Mouse (Mus musculus): Measurements from ENCODE around the gene Chchd2. TPM values are rescaled to one million over a fixed set of nuclear protein-coding genes. Genes with fewer than 3 reads are reported as not detected.

Gene Chchd2
- total RNA-seq, 2 experiments from 2014 or later: 560 to 586 TPM

DNA sequence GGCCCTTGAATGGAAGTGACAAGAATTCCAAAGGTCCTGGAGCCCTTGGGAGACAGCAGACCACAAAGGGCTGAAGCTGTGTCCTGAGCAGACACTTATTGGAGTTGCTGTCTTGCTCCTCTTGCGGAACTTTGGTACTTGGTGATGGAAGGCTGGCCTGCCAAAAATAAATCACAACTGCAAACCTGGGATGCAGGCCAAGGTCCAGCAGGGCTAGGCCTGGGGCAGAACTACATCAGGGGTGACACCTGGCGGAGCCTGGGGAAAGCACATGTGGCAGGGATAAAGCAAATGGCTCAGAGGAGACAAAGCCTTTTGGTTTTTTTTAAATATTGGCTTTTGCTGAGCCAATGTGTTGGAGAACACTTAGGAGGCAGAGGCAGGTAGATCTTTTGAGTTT is 8.3 kb downstream of the Chchd2 start:
- DNase-seq: peak; percentile 80

DNA sequence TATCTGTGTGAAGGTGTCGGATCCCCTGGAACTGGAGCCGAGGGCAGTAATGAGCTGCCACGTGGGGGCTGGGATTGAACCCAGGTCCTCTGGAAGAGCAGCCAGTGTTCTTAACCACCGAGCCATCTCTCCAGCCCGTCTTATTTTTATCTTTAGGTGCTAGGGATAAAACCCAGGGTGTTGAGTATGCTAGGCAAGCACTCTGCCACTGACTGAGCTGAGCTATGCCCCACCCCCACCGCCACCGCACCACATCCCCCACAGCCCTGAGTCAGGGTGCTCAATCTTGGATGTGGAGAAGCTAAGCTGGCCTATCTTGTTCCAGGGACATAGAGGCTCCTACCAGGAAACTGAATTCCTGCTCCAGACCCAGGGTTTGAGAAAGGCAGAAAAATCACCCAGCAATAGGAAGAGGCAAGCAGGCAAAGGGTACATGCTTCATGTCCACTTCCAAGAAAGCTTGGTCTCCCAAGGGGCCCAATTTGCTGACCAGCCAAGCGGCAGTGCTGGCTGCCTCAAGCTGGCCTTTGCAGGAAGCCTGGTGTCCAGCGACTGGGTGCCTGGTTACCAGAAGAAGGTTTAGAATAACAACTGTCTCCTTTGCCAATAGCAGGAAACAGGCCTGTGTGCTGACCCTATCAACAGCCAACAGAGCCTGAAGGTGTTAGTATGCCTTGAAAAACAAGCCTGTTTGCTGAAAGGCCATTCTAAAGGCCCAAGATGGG is 9.4 kb downstream of the Chchd2 start:
- peak; percentile 79 for DNase-seq

DNA sequence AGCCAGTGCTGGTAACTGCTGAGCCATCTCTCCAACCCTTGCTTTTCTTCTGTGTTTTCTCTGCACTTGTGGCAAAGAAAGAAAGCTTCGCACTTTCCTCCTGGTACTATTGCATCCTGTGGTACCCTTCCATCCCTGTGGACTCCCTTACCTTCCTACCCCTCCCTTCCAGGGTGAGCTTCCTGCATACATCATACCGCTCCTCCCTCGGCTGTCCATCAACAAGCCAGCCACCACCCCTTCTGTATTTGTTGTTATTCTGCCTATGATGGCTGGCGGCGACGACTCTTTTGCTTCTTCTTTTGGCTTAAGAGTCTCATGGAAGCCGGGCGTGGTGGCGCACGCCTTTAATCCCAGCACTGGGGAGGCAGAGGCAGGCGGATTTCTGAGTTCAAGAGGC is 12.2 kb downstream of the Chchd2 start:
- DNase-seq: no peak

DNA sequence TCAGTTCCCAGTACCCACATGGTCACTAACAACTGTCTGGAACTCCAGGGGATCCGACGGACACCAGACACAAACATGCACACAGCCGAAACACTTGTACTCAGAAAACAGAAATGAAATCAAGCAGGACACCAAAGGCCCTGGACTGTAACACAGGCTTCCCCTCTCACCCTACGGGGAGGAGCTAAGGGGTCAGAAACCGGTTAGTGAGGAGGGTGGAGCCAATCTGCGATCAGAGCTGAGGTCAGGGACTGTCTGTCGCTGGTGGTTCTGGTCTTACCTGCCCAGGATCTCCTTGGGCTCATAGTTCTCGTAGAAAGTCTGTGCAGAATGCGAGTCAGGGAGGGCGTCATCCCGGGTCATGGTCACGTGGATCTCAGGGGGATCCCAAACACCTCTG is 13.3 kb downstream of the Chchd2 start:
- no peak for DNase-seq

DNA sequence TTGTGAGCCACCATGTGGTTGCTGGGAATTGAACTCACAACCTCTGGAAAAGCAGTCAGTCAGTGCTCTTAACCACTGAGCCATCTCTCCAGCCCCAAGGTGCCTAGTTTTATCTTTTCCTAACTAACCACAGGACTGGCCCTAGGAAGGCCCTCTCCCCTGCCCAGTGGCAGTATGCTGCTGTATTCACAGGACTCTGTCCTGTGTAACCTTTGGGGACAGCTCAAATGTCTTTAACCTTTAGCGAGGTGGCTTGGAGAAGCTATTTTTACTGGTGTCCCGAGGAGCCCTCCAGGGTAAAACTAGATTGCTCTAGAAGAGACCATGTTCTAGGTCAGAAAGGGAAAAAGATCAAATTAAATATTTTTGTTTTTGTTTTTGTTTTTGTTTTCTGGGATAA is 16.0 kb downstream of the Chchd2 start:
- peak; percentile 46 for DNase-seq

DNA sequence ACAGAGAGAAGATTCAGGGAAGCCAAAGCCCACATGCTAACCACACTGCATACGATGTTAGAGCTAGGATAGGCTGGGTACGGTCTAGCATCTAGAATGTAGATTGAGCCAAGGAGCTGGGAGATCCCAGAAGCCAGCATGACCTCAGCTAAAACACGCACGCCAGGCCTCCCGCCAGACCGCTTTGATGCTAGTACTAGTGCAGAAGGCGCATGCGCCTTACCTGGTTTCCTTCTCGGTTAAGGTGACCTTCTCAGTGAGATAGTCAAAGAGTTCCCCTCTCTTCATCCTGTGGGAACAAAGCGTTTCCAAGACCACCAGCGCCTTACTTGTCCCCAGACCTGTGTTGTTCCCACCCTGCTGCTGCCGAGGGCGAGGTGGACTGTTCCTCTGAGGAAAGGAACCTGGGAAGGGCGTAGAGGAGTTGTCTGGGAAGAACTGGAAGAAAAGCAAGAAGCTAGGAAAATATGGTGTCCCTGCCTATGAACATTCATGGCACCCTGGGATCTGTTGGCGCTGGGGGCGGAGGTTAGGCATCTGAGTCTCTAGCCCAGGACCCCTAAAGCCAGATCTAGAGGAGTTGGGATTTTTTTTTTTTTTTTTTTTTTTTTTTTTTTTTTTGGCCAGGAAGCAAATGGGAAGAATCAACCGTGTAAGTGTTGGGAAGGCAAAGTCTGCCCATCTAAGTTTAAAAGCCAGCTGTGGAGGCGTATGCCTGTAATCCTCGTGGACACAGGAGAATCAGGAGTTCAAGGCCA is 17.9 kb downstream of the Chchd2 start:
- DNase-seq: no peak

DNA sequence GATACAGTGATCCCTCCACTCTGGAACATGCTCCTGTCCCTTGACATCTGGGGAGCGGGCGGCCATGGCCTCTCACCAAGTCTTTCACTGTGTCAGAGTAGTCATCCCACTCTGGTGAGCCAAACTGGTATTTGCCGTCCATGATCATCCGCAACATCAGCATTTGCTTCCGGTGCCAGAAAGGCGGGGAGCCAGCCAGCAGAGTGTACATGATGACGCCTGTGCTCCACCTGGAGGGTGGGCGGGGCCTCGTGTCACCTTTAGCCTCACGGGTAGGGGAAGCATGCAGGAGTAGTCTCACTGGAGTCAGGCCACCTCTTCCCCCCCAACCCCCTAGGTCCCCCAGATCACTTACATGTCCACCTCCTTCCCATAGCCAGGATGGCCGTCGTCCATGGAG is 21.4 kb downstream of the Chchd2 start:
- DNase-seq: peak; percentile 35

DNA sequence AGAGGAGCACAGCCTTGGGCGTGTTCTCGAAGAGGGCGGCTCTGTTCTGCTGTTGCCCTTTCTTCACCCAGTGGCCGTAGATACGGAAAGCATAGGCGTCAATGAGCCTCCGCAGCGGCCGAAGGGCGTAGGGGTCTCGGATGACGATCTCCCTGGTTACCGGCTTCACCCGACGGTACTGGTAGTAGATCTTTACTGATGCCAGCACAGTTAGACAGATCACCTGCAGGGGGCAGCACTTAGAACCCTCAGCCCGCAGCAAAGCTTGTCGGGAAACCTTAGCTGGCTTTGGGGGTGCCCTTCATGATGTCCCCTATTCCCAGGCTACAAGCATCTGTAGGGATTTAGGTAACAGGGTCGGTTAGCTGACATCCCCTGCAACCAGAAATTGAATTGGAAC is 22.8 kb downstream of the Chchd2 start:
- peak; percentile 21 for DNase-seq

DNA sequence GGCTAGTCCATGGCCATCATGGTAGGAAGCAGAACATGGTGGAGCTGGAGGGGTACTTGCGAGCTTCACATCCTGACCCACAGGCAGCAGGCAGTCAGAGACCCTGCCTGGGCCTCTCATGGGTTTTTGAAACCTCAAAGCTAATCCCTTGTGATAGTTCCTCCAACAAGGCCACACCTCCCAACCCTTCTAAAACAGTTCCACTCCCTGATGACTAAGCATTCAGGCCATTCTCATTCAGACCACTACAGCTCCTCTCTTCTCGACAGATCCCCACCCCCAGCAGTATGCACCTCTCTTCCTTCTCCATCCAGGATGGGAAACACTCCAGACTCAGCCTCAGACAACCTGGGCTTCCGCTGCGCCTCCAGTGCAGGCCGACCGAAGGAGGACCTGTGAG is 24.9 kb downstream of the Chchd2 start:
- DNase-seq: no peak

DNA sequence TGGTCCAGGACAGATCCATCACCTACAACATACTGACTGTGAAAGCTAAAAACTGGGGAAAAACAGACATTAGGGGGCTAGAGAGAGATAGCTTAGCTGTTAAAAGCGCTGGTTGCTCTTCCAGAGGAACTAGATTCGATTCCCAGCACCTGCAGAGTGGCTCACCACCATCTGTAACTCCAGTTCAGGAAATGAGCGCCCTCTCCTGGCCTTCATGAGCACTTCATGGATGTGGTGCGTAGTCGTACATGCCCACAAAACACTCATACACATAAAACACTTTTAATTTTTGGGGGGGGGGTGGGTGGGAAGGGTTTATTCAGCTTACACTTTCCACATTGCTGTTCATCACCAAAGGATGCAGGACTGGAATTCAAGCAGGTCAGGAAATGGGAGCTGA is 30.9 kb downstream of the Chchd2 start:
- DNase-seq: no peak

DNA sequence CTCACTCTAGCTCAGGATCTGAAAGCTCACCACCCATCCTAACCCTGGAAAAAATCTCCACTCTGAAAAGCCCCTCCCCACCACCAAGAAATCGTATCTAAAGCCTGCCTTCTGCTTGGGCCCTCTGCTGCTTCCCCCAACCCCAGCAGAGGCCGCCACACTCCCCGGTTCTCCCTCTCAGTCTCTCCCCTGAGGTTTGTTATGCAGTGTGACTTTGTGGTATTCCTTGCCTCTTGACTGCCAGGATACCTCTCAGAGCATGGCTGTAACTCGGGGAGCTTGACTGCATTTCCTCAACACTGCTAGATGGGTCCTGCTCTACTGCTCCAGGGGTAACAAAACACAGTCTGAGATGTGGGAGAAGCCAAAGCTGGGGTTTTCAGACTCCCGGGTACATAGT is 32.1 kb downstream of the Chchd2 start:
- DNase-seq: no peak

DNA sequence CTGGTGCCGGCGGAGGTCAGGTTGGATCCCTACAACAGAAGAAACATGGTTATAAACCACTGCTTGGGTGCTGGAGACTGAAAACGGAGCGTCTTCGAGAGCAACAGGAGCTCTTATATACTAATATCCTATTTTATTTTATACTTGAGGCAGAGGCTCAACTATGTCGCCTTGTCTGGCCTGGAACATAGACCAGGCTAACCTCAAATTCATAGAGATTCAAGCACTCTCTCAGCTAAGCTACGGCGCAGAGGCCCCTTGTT is 39.8 kb downstream of the Chchd2 start:
- no peak for DNase-seq

DNA sequence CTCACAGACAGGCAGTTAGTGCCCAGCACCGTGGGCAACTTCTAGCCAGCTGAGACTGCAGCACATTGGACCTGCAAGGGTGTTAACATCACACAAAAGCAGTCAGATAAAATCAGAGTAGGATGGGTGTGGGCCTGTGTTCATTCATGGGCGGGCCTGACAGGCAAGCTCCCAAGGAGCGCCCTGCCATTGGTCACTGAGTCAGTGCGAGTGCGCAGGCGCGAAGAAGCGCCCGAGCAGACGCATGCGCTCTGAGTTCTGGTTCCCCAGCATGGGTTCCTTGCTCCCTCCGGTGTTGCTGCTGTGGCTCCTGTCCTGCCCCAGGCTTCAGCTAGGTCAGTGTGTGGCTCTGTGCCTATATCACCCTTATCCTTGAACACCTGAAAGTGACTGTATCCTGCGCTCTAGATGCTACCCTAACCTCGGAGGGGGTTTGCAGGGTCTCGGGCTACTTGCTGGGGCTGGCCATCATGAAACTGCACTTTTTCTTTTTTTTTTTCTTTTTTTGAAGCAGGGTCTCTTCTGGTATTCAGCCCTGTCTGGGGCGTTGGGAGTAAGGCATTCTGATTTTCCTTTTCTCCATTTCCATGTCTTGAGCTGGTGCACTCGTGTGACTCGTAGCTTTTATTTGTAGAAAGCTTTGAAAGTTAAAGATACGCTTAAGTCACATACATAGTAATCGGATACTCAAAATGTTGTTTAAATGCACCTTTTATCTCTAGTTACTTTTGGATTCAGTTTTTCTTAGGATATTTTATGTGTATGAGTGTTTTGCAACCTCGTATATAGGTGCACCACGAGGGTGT is 40.3 kb downstream of the Chchd2 start, which contains the start of gene Sumf2:
TSS of gene Sumf2 (plus strand) at position 235 of the 806 bp plus-strand sequence.
- peak; percentile 93 for DNase-seq

DNA sequence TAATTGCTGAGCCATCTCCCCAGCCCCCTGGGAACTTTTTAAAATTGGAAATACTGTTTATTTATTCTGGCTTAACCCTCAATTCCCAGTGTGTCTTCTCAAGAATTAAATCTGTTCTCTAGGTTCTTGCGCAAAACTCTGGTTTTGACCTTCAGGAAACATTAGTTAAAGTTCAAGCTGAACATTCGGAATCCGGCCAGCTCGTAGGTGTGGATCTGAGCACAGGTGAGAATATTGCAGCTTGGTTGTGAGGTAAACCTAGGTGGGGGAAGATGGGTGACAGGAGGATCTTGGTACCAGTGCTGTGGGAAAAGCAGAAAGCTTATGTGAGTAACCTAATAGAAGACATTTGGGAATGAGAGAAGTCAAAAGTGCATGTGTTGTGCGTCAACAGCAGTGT is 42.4 kb downstream of the Chchd2 start:
- DNase-seq: no peak

Other genes with a start within 250 kb of the Chchd2 start
- gene Zfp11, start 217.4 kb downstream of the Chchd2 start, total RNA-seq (2021): 1 to 10 TPM; 1.8 TPM
- gene Sept14, start 179.0 kb downstream of the Chchd2 start, total RNA-seq (2021): not detected
- gene Mrps17, start 172.0 kb downstream of the Chchd2 start, total RNA-seq (2021): 10 to 100 TPM; 57.3 to 63.7 TPM
- gene Nipsnap2, start 162.4 kb downstream of the Chchd2 start, total RNA-seq (2021): 100 to 1,000 TPM; 510 to 555 TPM
- gene Psph, start 100.0 kb downstream of the Chchd2 start, total RNA-seq (2021): 10 to 100 TPM; 11.6 to 12.3 TPM
- gene Sumf2, start 40.5 kb downstream of the Chchd2 start, total RNA-seq (2021): 1 to 10 TPM; 8.4 to 8.6 TPM
- gene Zbed5, start 8.3 kb upstream of the Chchd2 start, total RNA-seq (2021): 1 to 10 TPM in 1 of 2 experiments, under 1 TPM in 1; 0.19 to 1.1 TPM
- gene Phkg1, start 11.1 kb upstream of the Chchd2 start, total RNA-seq (2021): 100 to 1,000 TPM; 297 to 365 TPM
- gene Nupr1l, start 21.1 kb upstream of the Chchd2 start, total RNA-seq (2021): 1 to 10 TPM in 1 of 2 experiments, not detected in 1; 1.2 TPM
- 10 to 100 TPM; 18.3 to 19.4 TPM for gene Vkorc1l1, start 54.5 kb upstream of the Chchd2 start, total RNA-seq (2021)
- gene Gusb, start 115.6 kb upstream of the Chchd2 start, total RNA-seq (2021): 10 to 100 TPM in 1 of 2 experiments, 1 to 10 TPM in 1; 9.2 to 14.7 TPM
- gene Asl, start 141.8 kb upstream of the Chchd2 start, total RNA-seq (2021): 10 to 100 TPM in 1 of 2 experiments, 1 to 10 TPM in 1; 9.4 to 10.1 TPM
- 10 to 100 TPM; 13.3 to 13.9 TPM for gene Crcp, start 141.8 kb upstream of the Chchd2 start, total RNA-seq (2021)
- 1 to 10 TPM; 5.8 to 7.7 TPM for gene Tpst1, start 185.9 kb upstream of the Chchd2 start, total RNA-seq (2021)